Mouse (Mus musculus): ENCODE data around the gene Cdk15. TPM values are rescaled to one million over a fixed set of nuclear protein-coding genes. Genes with fewer than 3 reads are reported as not detected.

The Cdk15 gene
- polyA plus RNA-seq, 1 experiment from 2014 or later: 0.13 TPM

DNA sequence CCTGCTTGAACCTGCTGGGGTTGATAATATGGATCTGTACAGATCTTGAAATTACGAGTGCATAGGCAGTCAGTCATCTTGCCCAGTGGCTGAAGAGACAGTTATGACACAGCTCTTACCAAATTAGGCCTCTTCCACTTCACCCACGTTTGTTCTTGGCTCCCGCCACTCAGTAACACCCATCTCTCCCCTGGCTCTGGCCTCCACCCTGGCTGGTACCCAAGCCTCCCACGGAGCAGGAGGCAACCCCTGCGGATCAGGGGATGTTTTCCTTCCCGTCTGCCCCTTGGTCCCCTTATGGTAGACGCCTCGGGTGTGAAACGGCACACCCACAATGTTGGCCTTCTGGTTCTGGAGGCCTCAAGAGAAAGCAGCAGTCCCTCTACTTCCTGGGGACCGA, 124.2 kb downstream of the Cdk15 start:
- no peak for ATAC-seq (ENCODE audit: insufficient number of reproducible peaks, low FRiP score, low TSS enrichment, low read depth)
- H3K4me2 ChIP-seq (ENCODE audit: low read depth, severe bottlenecking): no peak overlapping the region
- no peak overlapping the region for H3K4me3 ChIP-seq (ENCODE audit: low read depth, low read length)
- DNase-seq (ENCODE audit: low spot score): no peak
- H3K27me3 ChIP-seq (ENCODE audit: control insufficient read depth, insufficient read depth, low read length): no peaks in the 10 kb centered on the region
- no peaks in the 10 kb centered on the region for H3K36me3 ChIP-seq (ENCODE audit: control insufficient read depth, insufficient read depth, low read length)
- H3K4me1 ChIP-seq (ENCODE audit: control insufficient read depth, insufficient read depth, low read length): peaks cover 3% of the 10 kb centered on the region; the same call in 1 of the 2 replicates
- no peak overlapping the region for H3K27ac ChIP-seq (replicated peaks; ENCODE audit: low read depth, low read length)
- no peaks in the 10 kb centered on the region for H3K9me3 ChIP-seq (ENCODE audit: control insufficient read depth, low read length)
- no peak overlapping the region for H3K9ac ChIP-seq (ENCODE audit: low read length)
- 51% methylated on average over 10 of the region's 10 CpGs for WGBS

- no peaks in the 10 kb centered on the region for H3K4me1 ChIP-seq (ENCODE audit: control insufficient read depth, insufficient read depth, low read length)
- H3K9me3 ChIP-seq (ENCODE audit: control insufficient read depth, low read length): no peaks in the 10 kb centered on the region
- no peak overlapping the region for H3K4me3 ChIP-seq (ENCODE audit: low read depth, low read length)
- no peak overlapping the region for H3K4me2 ChIP-seq (ENCODE audit: low read depth, severe bottlenecking)
- no peaks in the 10 kb centered on the region for H3K36me3 ChIP-seq (ENCODE audit: control insufficient read depth, insufficient read depth, low read length)
- WGBS: 75% methylated on average over 7 of the region's 7 CpGs
- ATAC-seq (ENCODE audit: insufficient number of reproducible peaks, low FRiP score, low TSS enrichment, low read depth) (no peak), DNase-seq (ENCODE audit: low spot score) (no peak)
- no peak overlapping the region for H3K9ac ChIP-seq (ENCODE audit: low read length)
- H3K27ac ChIP-seq (replicated peaks; ENCODE audit: low read depth, low read length): no peak overlapping the region
- H3K27me3 ChIP-seq (ENCODE audit: control insufficient read depth, insufficient read depth, low read length): no peaks in the 10 kb centered on the region
These were observed 124.8 kb downstream of the Cdk15 start for GRCm38 (mm10) chr1:59381483-59381882.

DNA sequence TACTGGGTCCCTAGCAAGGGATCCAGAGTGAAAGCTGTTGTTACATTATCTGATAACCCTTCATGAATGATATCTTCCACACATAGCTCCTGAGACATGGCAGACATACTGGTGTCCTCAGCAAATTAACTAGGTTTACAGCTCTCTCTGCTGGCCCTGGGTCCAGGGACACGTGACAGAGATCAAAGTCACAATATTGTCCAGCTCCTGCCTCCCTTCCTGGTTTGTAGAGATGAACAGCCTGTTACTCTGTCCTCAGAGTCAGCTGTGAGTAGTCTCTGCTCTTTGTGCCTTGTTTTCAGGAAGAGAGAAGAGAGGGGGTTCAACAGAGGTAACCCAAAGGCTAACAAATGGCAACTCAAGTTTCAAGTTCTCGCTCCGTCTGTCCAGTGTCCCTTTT, 125.8 kb downstream of the Cdk15 start:
- no peaks in the 10 kb centered on the region for H3K4me1 ChIP-seq (ENCODE audit: control insufficient read depth, insufficient read depth, low read length)
- no peak overlapping the region for H3K9ac ChIP-seq (ENCODE audit: low read length)
- H3K36me3 ChIP-seq (ENCODE audit: control insufficient read depth, insufficient read depth, low read length): no peaks in the 10 kb centered on the region
- no peak for ATAC-seq (ENCODE audit: insufficient number of reproducible peaks, low FRiP score, low TSS enrichment, low read depth)
- WGBS: 66% methylated on average over 3 of the region's 3 CpGs
- DNase-seq (ENCODE audit: low spot score): no peak
- no peaks in the 10 kb centered on the region for H3K27me3 ChIP-seq (ENCODE audit: control insufficient read depth, insufficient read depth, low read length)
- H3K4me3 ChIP-seq (ENCODE audit: low read depth, low read length): no peak overlapping the region
- no peaks in the 10 kb centered on the region for H3K9me3 ChIP-seq (ENCODE audit: control insufficient read depth, low read length)
- H3K4me2 ChIP-seq (ENCODE audit: low read depth, severe bottlenecking): no peak overlapping the region
- no peak overlapping the region for H3K27ac ChIP-seq (replicated peaks; ENCODE audit: low read depth, low read length)

DNA sequence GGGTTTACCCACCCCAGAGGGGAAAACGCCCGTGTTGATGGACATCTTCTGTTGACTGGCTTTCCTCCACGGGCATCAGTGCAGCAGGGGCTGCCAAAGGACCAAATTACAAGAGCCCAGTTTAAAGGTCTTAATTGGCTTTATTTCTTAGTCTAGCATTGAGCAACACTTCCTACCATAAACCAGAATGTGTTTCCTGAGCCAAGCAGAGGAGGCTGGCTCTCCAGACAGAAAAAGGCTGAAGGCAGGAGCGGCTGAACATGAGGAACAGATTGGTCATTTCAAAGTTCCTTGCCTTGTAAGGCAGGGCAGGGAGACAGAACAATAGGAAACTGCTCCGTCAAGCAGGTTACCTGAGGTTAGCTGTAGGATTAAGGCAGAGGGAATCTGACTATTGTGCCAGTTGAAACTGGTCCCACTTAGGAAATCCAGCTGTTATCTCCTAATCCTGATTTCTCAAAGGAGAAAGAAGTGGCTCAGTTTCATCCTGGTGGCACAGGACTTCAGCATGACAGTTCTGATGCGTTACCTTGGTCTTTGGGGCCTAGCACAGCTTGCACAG, 126.4 kb downstream of the Cdk15 start:
- Histone ChIP-seq H3K36me3 (ENCODE audit: control insufficient read depth, insufficient read depth, low read length) (no peaks in the 10 kb centered on the region), H3K9ac (ENCODE audit: low read length) (no peak overlapping the region), H3K27ac (replicated peaks; ENCODE audit: low read depth, low read length) (no peak overlapping the region), H3K4me1 (ENCODE audit: control insufficient read depth, insufficient read depth, low read length) (no peaks in the 10 kb centered on the region), H3K27me3 (ENCODE audit: control insufficient read depth, insufficient read depth, low read length) (no peaks in the 10 kb centered on the region), H3K9me3 (ENCODE audit: control insufficient read depth, low read length) (no peaks in the 10 kb centered on the region), H3K4me2 (ENCODE audit: low read depth, severe bottlenecking) (no peak overlapping the region), H3K4me3 (ENCODE audit: low read depth, low read length) (no peak overlapping the region)
- 72% methylated on average over 6 of the region's 6 CpGs for WGBS
- DNase-seq (ENCODE audit: low spot score) (no peak), ATAC-seq (ENCODE audit: insufficient number of reproducible peaks, low FRiP score, low TSS enrichment, low read depth) (no peak)

DNA sequence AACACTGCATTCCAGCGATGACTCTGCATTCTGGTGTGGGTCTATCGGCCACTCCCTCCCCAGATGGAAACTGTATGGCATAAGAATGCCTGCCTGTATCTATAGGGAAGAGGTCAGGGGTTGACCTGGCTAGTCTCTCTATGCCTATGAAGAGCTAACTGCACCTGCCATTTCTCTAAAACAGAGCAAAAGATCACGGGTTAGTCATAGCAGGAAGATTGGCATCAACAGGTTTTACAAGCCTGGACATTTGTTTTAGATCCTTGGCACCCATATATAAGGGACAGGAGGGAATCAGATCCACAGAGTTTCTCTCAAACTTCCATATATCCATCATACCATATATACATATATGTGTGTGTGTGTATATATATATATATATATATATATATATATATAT, 127.7 kb downstream of the Cdk15 start:
- H3K27me3 ChIP-seq (ENCODE audit: control insufficient read depth, insufficient read depth, low read length): no peaks in the 10 kb centered on the region
- WGBS: 85% methylated on average over 3 of the region's 3 CpGs
- H3K4me3 ChIP-seq (ENCODE audit: low read depth, low read length): no peak overlapping the region

GRCm38 (mm10) chr1:59385641-59386040, 128.9 kb downstream of the Cdk15 start:
- Histone ChIP-seq H3K27me3 (ENCODE audit: control insufficient read depth, insufficient read depth, low read length) (no peaks in the 10 kb centered on the region), H3K36me3 (ENCODE audit: control insufficient read depth, insufficient read depth, low read length) (no peaks in the 10 kb centered on the region), H3K27ac (replicated peaks; ENCODE audit: low read depth, low read length) (no peak overlapping the region), H3K4me2 (ENCODE audit: low read depth, severe bottlenecking) (no peak overlapping the region), H3K4me1 (ENCODE audit: control insufficient read depth, insufficient read depth, low read length) (no peaks in the 10 kb centered on the region), H3K4me3 (ENCODE audit: low read depth, low read length) (no peak overlapping the region), H3K9me3 (ENCODE audit: control insufficient read depth, low read length) (no peaks in the 10 kb centered on the region), H3K9ac (ENCODE audit: low read length) (no peak overlapping the region)
- no peak for DNase-seq (ENCODE audit: low spot score)
- 88% methylated on average over 6 of the region's 6 CpGs for WGBS
- no peak for ATAC-seq (ENCODE audit: insufficient number of reproducible peaks, low FRiP score, low TSS enrichment, low read depth)

More for the DNA sequence above, 127.7 kb downstream of the Cdk15 start:
- Histone ChIP-seq H3K36me3 (ENCODE audit: control insufficient read depth, insufficient read depth, low read length) (no peaks in the 10 kb centered on the region), H3K9ac (ENCODE audit: low read length) (no peak overlapping the region), H3K27ac (replicated peaks; ENCODE audit: low read depth, low read length) (no peak overlapping the region), H3K4me2 (ENCODE audit: low read depth, severe bottlenecking) (no peak overlapping the region), H3K4me1 (ENCODE audit: control insufficient read depth, insufficient read depth, low read length) (no peaks in the 10 kb centered on the region), H3K9me3 (ENCODE audit: control insufficient read depth, low read length) (no peaks in the 10 kb centered on the region)
- DNase-seq (ENCODE audit: low spot score) (no peak), ATAC-seq (ENCODE audit: insufficient number of reproducible peaks, low FRiP score, low TSS enrichment, low read depth) (no peak)

DNA sequence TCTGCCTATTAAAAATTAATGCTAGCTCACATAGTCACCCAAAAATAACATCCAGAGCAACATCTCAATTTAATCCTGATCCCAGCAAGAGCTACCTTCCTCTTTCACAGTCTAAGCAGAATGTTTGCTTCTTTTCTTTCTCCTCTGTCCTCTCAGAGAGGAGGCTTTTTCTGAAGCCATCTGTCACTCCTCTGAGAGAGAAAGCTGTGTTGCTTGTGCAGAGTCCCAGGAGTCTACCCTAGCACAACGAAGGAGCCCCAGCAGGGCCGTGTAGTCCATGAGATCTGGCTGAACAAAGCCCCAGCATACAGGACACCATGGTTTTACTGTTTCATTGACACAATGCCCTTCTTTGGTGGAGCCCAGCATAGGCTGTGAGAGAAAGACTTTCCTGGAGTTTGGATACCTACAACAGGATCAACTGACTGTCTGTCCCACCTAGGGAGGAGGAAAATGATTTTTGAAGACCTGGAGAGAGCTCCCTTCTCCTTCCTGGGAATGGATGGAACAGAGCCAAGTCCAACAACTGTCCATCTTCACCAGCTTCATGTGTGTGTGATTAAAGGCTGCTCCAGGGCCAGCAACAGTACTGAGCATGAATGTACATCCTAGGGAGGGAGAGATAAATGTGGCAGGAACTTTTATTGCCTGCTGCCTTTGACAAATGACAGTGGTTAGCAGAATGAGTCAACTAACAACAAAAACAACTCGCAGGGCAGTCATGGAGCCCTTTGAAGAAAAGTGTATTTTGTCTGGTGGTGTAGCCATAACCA, 131.0 kb downstream of the Cdk15 start:
- H3K36me3 ChIP-seq (ENCODE audit: control insufficient read depth, insufficient read depth, low read length): no peaks in the 10 kb centered on the region
- H3K9me3 ChIP-seq (ENCODE audit: control insufficient read depth, low read length): no peaks in the 10 kb centered on the region
- no peak overlapping the region for H3K27ac ChIP-seq (replicated peaks; ENCODE audit: low read depth, low read length)
- H3K9ac ChIP-seq (ENCODE audit: low read length): no peak overlapping the region
- ATAC-seq (ENCODE audit: insufficient number of reproducible peaks, low FRiP score, low TSS enrichment, low read depth) (no peak), DNase-seq (ENCODE audit: low spot score) (no peak)
- H3K4me2 ChIP-seq (ENCODE audit: low read depth, severe bottlenecking): no peak overlapping the region
- H3K4me1 ChIP-seq (ENCODE audit: control insufficient read depth, insufficient read depth, low read length): no peaks in the 10 kb centered on the region
- H3K4me3 ChIP-seq (ENCODE audit: low read depth, low read length): no peak overlapping the region
- no peaks in the 10 kb centered on the region for H3K27me3 ChIP-seq (ENCODE audit: control insufficient read depth, insufficient read depth, low read length)
- 50% methylated on average over 3 of the region's 3 CpGs for WGBS

GRCm38 (mm10) chr1:59389181-59389580, 132.5 kb downstream of the Cdk15 start:
- Histone ChIP-seq H3K27ac (replicated peaks; ENCODE audit: low read depth, low read length) (no peak overlapping the region), H3K4me3 (ENCODE audit: low read depth, low read length) (no peak overlapping the region), H3K4me1 (ENCODE audit: control insufficient read depth, insufficient read depth, low read length) (0 out of 2 replicates have a peak, but pooled peaks cover under 1% of the 10 kb centered on the region), H3K4me2 (ENCODE audit: low read depth, severe bottlenecking) (no peak overlapping the region), H3K9ac (ENCODE audit: low read length) (no peak overlapping the region), H3K36me3 (ENCODE audit: control insufficient read depth, insufficient read depth, low read length) (no peaks in the 10 kb centered on the region), H3K9me3 (ENCODE audit: control insufficient read depth, low read length) (no peaks in the 10 kb centered on the region; the same call in 1 of the 2 replicates), H3K27me3 (ENCODE audit: control insufficient read depth, insufficient read depth, low read length) (no peaks in the 10 kb centered on the region)
- DNase-seq (ENCODE audit: low spot score) (no peak), ATAC-seq (ENCODE audit: insufficient number of reproducible peaks, low FRiP score, low TSS enrichment, low read depth) (no peak)
- WGBS: 84% methylated on average over 6 of the region's 6 CpGs

Data from limb, embryonic 11.5 days (tissue).